Mouse (Mus musculus) ovary, postnatal 10 days (tissue): ENCODE measurements around the gene Gm15517.
"Not testable (repeated sequence)": the region's sequence is repeated elsewhere in the genome, so short reads cannot be mapped to it uniquely, and the experiment has no call there.

Source experiments
- DNase-seq: peaks from one replicate; pipeline ENCODE4 v3.0.0; 2022; ENCODE audit warnings: low spot score

Gm15517 gene

DNA sequence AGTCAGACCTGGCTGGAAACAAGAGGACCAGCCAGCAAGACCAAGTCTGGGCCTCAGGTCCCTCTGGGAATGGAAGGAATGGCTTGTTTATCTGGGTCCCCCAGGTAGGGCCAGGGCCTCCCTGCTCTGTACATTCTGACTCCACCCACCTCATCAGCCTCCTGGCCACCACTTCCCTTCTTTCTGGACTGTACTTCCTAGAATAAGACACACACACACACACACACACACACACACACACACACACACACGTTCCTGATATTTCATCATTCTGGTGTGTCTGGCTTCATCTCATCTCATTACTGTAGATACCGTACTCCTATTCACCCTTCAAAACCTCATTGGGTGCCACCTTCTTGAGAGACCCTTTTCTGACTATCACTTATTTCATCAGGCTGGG, 8.2 kb downstream of the Gm15517 start:
- DNase-seq = no peak

DNA sequence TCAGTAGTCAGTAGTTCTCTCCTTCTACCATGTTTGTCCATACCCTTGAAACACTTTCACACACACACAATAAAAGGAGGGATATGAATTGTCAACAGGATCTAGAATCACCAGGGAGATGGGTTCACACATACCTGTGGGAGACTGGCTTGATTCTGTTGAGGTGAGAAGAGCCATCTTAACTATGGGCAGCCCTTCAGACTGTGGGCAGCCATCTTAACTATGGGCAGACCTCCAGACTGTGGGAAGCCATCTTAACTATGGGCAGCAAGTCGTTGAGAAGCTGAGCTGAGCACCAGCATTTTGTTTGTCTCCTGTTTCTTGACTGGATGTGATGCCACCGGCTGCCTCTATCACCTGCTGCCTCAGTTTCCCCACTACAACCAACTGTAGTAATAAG, 10.1 kb downstream of the Gm15517 start:
- DNase-seq = no peak

DNA sequence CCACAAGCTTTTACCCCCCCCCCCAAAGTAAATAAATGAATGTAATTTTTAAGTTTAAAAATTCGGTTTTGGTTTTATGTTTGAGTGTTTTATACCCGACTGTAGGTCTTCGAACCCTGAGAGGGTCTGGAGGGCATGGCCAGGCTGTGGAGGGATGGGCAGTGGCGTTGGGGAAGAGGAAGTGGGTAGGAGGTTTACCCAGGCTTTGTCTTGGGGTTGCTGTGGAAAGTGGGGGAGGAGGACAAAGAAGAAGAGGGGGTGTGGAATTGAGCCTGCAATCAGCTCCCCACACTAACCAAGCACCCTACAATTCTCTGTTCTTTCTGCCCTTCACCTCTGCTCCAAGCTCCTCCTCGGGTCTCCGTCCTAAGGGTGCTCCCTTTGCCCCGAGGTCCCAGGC, 11.3 kb downstream of the Gm15517 start:
- DNase-seq = no peak

DNA sequence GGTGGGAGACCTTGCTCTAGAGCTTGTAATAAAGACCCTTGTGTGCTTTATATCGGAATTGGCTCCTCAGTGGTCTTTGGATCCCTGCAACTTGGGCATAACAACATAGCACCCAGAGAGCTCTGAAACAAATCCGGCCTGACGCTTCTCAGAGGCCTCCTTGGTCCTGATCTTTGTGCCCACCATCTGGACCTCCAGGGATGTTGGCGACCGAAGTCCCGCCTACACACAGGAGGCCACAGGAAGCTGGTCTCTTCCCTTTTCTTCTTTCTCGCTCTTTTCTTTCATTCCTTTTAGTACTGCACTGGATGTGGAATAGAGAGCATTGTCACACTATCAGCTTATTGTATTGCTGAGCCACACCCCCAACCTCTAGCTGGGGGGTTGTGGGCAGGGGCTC, 12.2 kb downstream of the Gm15517 start:
- no peak for DNase-seq

DNA sequence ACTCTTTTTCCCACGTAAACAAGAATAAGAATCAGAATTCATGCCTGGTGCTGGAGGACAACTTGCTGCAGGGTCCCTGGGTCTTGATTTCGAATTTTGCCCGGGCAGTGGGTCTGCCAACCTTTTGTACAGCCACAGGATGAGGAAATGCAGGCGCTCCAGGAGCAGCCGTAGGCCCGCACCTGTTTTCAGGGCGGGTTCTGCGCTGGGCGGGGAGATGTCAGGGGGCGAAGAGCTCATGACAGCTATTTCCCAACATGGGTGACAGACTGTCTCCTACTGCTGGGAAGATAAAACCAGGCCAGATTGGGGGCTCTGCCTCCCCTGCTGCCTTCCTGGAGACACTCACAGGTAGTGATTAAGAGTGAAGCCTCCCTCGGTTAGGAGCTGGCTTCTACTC, 12.8 kb downstream of the Gm15517 start:
- no peak for DNase-seq

DNA sequence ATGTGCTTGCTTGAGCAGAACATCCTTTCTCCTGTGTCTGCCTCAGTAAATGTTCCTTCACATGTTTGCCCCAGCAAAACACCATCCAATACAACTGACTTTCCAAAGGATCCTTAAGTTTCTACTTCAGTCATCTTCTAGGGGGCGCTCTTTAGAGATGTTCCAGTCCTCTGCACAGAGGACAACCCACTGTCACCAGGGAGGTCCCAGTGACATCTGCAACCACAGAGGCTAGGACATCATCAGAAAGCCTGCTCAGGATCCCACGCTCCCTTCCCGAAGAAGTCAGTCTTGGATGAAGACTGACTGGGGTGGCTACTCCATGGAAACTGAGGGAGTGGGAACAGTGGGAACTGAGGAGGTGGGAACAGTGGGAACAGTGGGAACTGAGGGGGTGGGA, 14.3 kb downstream of the Gm15517 start:
- no peak for DNase-seq

DNA sequence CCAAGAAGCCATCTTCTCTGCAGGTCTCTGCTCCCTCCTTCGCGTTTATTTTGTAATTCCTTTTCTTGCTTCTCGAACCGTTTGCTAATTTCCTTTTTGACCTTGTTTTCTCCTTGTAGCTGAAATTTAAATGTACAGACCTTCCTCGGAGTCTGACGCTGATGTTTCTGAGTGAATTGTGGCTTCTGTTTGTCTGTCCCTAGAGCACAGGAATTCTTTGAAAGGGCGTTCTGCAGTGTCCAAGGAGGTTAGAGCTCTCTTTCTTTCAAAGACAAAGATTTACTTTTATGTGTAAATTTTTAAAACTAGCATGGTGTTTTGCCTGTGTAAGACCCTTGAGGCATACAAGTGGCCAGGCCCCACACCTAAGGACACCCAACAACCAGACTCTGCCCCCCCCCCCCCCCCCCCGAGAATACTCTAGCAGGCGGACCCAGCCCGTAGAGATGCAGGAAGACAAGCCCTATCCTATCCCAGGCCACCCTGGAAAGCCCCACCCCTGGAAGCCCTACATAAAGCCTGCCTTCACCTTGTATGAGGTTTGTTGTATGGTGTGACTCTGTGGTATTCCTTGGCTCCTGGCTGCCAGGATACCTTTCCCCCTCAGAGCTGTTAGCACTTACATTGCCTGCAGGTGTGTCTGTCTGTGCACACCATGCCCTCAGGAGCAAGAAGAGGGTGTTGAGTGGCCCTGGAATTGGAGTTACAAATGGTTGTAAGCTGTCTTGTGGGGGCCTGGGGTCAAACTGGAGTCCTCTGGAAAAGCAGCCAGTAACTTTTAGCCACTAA, 15.4 kb downstream of the Gm15517 start:
- no peak for DNase-seq

DNA sequence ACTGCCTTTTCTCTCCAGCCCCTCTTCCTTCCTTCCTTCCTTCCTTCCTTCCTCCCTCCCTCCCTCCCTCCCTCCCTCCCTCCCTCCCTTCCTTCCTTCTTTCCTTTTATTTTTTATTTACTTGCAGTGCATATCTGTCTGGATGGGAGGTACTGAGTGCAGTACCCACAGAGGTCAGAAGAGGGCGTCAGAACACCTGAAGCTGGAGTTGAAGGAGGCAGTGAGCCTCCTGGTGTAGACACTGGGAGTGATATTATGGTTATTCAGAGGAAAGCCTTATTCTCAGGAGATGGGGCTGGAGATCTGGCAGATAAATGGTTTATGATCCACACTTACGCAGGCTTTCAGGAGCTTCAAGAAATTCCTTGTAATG, 16.0 kb downstream of the Gm15517 start:
- DNase-seq = no peak

DNA sequence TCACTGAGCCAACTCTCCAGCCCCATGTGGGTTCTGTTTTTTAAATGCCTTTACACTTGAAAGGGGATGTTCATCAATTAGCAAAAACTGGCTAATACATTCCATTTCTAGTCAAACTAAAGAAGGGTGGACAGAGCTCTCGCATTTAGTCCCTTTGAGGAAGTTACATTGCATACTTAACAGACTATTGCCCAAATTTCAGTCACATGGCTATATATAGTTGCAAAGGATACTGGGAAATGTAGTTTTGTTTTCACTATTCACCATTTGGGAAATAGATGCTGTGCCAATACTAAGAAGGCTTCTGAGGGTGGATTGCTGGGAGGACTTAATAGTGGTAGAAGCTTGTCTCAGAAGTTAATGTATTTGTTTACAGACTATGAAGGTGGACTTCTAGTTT, 19.7 kb downstream of the Gm15517 start:
- DNase-seq = no peak

DNA sequence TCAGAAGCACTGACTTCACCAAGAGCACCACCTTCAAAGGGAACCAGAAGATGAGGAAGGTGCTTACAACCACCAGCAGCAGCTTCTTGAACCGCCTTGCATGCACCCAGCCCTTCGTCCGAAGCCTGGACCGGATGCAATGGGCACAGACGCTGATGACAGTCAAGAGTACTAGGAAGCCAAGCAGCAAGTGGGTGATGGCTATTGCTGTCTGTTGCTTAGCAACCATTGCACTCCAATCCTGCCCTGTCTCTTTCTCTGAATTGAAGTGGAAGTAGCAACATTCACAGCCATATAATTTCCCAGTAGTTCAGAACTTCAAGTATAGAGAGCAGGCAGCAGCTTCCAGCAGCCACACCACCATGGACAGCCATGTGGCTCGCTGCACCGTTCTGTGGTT, 20.3 kb downstream of the Gm15517 start:
- no peak for DNase-seq

DNA sequence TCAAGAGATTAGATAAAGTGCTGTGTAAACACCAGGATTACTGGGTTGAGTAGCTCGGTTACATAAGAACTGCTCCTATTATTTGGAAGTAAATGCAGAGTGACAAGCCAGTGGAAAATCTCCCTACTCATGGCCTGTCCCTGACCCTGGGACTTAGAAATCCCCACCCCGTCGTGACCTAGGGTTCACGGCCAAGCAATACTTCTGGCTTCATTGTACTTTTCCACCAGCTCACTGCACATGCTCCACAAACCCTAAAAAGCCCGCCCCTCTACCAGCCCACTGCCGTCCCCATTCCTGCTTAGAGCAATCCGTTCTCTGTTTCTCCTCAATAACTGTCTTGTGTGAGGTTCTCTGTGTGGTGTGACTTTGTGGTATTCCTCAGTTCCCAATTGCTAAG, 26.5 kb downstream of the Gm15517 start:
- no peak for DNase-seq

DNA sequence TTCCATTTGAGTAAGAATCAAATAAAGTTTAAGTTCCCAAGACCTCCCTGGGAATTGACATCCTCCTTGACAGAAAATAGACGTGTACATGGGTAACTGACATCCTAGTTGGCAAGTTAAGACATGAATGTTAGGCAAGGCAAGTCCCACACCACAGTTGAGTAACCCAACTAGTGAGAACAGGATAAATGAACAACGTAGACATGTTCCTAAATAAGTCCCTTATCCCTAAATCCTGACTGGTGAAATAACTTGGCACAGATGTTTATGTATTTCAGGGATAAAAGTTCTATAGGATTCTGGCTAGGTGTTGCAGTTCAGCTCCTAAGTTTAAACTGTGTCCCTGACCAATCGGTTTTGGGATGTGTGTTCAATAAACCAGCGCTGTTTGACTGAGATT, 29.7 kb downstream of the Gm15517 start:
- no peak for DNase-seq

DNA sequence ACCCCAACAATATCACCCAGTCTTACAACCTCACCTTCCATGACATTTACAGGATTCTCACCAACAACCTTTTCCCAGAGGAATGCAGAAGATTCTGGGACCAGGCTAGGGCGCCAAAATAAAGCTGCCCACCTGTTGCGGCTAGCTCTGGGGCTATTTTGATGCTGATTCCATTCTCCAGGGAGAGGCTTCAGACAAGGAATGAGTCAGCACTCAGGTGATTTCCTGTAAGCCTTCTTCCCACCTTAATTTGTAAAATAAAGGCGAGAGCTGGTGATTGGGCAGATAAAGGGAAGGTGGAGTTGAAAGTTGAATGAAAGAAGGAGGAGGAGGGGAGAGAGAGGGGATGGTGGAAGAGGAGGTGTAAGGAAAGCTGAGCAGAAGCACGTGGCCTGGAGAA, 30.2 kb downstream of the Gm15517 start:
- DNase-seq = no peak

DNA sequence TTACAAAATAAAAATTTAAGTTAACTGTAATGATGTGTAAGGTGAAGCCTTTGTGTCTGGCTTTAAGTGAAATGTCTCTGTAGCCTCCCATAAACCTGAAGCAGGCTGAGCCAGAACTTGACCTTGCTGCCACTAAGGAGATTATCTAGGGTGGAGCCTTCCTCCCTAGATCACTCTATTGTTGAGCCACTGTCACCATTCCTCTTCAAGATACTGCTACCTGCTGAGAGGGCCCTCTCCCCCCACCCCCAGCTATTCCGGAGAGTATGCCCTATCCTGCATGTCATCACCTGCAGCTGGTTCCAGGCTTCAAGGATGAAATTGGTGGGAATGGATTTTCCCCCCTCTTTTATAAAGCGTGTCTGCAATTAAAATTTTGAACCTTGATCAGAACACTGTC, 36.3 kb downstream of the Gm15517 start:
- DNase-seq = not testable (repeated sequence)

DNA sequence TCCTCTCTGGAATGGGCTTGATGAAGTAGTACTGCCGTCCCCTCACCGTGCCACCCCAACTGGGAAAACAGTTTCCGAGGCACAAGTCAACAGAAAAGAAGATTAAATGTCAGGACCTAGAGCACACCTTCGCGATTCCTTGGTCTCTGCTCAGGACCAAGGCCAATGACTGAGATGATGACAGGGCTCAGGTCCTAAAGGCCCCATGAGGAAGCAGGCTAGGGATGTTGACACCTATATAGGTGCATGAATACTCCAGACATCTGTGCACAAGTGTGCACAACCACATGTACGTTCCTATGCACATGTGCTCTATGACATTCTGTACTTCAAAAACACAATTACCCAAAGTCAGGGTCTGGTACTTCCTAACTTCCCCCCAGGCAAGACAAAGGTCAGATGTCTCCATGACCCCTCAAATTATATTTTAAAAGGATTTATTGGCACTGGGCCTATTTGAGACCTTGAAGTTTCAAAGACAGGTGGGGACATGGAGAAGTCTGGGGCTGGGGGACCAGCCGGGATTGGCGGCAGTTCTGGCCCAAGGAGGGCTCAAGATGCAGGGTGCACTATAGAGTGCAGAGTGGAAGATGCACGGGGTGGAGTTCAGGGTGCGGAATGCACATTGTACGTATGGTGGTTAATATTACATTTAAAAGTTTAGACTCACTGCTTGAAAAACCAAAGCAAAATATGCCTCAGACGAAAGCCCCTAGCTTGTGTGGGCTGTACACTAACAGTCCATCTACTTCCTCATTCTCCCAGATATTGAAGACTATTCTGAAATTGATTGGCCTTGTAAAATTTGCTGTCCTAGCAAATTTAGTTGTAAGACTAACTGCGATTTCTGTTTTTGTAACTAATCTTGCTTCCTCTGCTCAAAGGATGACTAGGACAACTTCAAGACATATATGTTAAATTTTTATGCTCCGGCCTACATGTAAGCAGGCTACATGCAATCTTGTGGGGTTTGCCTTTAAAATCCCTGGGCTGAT, 42.4 kb downstream of the Gm15517 start:
- DNase-seq = no peak

DNA sequence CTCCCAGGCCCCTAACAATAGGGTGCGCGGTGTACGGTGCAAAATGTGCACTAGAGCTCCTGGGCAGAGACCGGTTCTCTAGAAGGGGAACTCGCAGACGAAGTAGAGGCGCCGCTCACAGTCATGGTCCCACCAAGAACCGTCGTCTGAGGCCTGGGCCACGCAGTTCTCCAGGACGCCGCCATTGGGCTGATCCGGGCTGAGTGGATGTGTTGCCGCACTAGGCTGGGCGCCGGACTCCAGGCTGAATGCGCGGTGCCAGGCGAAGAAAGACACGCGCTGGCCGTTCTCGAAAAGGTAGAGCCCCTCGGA, 43.2 kb downstream of the Gm15517 start:
- DNase-seq = no peak

DNA sequence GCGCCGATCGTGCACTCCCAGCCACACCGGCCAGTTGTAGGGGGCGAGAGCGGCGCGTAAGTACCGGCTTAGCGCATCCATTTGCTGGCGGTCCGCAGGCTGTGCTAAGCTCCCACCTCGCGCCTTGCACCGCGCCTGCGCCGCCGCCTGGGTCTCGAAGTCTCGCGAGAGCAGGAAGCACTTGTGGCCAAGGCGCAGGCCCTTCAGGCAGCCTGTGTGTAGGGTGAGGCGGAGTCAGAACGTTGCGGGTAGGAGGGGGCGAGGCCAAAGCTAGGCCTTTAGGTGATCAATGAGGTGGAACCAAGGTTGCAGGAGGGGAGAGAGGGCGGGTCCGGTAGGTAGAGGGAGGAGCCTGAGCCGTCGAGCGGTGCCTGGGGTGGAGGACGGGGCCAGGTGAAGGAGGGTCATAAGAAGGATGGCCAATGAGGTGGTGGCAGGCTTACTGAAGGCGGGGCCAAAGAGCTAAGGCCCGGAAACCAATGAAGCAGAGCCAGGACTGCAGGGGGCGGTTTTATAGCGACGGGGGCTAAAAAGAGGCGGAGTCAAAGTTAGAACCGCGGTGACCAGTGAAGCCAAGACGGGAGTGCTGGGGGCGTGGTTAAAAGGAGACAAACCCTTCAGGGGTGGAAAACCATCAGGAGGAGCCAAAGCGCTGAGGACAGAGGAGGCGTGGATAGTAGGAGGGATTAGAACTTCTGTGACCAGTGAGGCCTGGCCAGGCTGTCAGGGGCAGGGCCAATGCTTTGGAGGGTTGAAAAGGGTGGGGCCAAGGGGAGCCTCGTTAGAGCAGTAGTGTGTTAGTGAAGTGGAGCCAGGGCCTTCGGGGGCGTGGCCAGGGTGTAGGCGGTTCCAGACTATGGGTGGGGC, 43.8 kb downstream of the Gm15517 start:
- DNase-seq = peak; percentile 92

DNA sequence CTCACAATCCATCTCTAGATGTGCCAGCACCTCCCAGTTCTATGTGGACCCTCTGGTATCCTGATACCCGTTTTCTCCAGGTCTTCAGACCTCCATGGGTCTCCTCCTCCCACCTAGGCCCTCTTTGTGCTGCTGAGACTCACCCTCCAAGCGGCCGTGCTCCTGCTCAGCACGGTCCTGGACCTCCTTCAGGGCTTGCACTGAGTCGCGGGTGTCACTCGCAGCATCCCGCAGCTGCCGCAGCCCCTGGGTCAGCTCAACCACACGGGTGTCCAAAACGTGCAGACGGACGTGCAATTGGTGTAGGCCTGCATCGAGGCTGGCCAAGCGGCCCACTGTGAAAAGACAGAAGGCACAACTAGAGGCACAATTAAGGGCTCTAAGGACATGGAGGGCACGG, 44.4 kb downstream of the Gm15517 start:
- DNase-seq = no peak

DNA sequence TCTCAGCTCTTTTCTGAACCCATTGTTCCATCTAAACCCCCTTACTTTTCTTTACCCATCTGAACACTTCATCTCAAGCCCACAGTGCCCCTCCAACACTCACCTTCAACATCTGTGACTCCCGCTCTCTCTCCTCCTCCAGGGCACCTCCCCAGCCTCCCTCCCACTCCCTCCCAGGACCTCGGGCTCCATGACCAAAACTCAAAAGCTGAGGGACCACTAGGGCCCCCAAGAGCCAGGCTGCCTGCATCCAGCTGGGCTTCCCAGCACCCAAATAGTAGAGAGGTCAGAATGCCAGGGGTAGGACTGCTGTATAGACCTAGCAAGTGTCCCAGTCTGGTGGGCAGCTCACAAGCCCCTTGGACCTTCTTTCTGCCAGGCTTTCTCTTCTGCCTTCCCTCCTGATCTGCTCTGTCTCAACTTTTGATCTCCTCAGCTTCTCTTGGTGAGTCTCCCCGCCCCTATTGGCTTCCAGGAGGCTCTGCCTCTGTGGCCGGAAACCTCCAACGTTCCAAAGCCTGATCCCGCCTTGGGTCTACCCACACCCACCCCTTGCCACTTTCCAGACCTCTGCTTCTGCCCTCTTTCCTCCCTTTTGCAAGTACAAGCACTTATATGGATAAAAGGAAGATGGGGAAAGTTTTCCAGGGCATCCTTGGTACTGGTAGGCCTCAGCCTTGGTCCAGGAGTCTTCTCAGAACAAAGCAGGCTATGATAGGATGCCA, 45.4 kb downstream of the Gm15517 start, which contains the start of gene Clec11a:
Gene Clec11a (minus strand): TSS at position 387 of the 725 bp plus-strand sequence.
- DNase-seq = no peak

DNA sequence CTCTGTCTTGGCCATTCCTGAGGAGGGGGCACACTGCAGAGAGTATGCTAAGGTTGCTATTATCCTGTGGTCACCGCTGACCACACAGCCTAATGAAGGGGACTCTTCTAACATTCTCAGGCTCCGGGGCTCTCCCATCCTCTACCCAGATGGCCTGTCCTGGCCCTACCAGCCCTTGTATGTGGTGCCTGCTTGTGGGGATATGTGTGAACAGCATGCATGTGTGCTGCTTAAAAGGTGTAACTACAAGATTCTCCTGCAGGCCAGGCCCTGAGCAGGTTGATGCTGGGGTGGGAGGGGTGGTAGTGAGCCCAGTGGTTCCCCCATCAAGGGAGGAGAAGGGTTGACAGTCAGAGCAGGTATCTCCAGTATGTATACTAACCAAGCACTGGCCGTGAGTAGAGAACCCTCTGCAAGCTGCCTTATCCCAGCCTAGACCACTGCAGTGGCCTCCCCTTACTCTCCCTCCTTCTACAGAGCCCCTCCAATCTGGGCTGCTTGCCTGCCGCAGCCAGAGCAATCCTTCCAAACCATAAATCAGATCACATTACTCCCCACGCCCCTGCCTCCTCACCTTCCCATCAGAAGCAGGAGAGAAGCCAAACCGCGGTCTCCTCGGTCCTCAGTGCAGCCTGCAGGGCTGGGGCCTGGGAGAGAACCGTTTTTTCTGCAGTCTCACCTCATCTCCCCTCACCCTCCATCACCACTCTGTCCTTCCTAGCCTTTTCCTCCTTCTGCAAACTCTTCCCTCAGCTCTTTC, 46.2 kb downstream of the Gm15517 start:
- no peak for DNase-seq
